Mouse (Mus musculus): ENCODE measurements at regions not wholly inside any gene's neighbourhood (a gene's known extent, or its start where the extent isn't known, plus 50 kb on each side); places are given as distances from the start of the nearest gene placed in this dataset.

DNA sequence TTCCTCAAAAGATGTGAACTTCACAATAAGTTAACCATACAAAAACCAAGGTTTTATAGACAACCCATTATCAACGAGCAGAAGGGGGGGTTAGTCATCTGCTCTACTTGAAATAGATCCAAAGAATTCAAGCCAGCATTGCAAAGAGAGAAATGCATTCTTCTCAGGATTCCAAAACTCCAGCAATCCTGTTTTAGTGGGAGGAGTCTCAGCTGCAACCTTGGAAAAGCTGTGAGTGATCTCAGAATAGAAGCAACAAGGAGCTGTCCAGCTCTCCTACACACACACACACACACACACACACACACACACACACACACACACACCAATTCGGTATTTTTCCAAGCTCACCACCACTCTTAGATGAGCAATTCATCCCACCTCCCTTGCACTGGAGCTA lies 149.0 kb upstream of the BC052040 start:
- DNase-seq (ENCODE audit: low read depth, low spot score), result no peak

DNA sequence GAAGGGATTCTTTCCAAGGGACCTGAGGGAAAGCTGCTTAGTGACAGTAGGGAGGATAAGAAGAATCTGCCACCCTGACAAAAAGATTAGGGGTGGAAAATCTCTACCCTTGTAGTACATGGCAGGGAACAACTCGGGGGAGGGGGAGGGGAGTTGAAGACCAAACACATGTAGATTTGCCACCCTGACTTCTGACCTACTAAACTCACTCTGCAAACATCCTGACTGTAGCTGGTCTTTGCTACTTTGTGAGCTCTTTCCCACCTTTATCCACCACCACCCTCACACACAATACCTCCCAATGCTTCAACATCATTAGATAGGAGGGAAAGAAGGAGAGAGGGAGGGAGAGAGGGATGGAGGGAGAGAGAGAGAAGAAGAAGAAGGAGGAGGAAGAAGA lies 140.4 kb upstream of the BC052040 start:
- no peak for DNase-seq (ENCODE audit: low read depth, low spot score)

DNA sequence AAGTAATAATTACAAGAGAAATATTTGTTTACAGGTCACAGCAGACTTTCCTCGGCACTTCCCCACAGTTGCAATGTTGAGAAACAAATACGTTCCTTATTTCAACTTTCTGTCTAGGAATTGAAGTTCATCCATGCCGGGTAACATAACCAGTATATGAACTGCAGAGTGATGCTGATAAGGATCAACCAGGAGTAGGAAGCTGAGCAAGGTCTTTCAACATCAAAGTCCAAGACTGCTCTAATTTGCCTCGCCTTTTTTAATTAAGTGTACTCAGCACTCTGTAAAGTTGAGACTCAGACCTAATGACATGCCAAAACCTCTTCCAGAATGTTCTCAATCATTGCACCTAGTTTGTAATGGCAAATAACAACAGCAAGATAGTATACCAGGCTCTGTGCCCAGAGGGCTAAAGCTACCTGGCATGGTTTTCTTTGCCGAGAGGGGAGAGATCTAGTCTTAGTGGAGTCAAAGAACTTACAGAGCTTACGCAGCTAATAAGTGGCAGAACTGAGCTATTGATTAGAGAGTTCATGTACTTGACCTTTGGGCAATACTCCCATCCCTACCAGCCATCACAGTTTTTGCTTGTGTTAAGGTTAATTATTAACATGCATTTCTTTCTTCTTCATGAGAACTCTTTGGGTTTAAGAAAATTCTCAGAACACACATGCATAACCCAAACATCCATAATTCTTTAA lies 131.6 kb upstream of the BC052040 start:
- no peak for DNase-seq (ENCODE audit: low read depth, low spot score)

DNA sequence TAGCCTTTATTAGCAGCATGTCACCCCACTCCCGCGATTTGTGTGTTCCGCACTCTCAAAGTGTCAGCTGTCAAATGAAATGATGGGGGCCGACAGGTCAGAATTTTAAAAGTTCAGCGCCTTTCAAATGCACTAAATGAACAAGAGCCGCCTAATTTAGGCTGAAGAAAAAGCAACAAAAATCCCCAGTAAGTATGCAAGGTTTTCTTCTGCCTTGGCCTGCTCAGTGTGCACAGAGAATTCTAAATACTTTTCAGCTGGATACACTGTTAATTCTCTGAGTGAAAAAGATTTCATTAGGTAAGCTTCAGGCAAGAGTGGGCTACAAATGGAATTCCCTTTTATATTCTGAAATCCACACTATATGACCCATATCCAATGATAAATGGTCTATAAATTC lies 125.9 kb upstream of the BC052040 start:
- no peak for DNase-seq (ENCODE audit: low read depth, low spot score)

DNA sequence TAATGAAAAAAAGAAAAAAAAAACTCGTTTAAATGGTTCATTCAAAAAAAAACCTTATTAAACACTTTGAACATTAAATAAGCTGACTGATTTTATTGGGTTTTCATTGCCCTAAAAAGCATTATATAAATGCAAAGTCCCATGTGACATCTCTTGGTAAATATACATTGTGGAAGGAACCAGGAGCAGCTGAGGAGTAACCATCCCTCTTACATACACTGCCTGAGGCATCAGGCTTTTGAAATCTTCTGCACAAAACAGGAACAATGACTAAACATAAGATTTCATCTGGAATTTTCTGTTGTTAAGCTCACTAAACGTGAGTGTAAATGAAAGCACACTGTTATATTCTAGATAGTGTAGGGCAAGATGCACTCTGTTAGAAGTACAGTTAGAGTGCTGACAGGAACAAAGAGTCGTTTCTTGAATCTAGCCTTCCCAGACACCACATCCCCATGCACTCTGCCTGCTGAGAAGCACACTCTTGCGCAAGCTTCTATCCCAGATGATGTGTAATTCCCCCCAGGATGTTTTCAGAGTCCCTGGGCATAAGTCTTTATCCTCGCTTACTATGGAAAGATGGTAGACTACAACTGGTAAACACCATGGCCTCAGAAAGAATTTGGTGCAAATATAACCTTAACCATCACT lies 125.0 kb upstream of the BC052040 start:
- no peak for DNase-seq (ENCODE audit: low read depth, low spot score)

DNA sequence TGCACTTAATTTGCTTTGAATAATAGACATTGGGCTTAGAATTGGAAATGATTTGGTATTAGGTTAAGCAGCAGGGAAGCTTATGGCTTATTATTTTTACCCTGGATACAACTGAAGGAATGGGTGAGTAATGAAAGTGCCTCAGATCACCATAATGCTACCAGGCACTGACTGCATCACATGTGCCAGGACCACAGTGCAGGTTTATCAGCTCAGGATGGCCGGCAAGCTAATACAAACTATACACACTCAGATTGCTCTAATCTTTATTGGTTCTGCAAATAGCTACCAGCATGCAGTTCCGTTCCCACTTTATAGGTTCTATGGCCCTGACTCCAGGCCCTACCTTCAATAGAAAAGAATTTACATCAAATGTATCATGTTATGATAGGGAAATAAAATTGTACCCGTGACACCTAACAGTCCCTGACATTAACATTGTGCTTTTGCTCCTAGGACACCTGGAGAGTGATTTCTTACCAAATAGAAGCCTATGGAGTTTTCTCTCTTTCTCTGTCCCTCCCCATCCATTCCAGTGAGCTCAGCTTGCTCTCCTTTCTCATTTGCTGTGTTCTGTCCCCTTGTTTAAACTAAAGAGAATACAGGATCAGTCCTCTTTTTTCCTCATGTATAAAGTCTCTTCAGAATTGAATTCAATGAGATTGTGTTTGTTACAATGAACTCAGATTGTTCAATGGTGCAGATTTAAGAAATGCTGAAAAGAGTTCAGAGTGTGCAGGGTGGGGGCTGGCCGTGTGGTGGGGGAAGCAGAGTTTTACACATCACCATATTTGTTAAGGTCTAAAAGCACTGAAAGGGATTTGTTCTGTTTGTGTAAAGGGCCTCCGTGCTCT lies 121.3 kb upstream of the BC052040 start:
- DNase-seq (ENCODE audit: low read depth, low spot score), result no peak

DNA sequence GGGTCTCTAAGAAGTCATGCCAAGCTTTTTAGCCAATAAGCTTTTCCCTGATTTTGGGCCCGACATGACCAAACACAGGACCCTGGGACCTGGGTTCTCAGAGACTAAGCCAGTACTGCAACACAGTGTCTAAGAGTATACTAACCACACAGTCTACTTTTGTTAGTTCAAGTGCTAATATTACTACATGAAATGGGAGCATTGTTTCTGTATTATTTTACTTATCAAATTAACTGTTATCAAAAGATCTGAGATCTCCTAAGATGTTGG lies 120.7 kb upstream of the BC052040 start:
- DNase-seq (ENCODE audit: low read depth, low spot score), result no peak

DNA sequence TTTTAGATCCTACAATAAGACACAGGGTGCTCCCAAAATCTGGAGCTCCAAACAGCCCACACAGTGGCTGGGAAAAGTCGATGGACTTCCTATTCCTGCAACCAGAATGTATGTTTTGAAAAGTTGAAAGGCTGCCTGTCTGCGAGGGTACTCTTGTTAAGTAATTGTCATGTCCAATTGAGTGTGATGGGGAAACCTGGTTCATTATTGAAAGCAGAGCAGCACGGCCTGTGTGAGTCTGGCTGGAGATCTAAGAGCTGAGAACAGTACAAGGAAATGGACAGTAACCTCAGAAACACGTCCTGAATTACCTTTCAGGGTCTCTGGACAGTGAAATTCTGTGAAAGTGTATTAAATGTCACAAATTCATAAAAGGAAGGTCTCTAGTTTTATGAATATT lies 115.3 kb upstream of the BC052040 start:
- DNase-seq (ENCODE audit: low read depth, low spot score), result no peak

DNA sequence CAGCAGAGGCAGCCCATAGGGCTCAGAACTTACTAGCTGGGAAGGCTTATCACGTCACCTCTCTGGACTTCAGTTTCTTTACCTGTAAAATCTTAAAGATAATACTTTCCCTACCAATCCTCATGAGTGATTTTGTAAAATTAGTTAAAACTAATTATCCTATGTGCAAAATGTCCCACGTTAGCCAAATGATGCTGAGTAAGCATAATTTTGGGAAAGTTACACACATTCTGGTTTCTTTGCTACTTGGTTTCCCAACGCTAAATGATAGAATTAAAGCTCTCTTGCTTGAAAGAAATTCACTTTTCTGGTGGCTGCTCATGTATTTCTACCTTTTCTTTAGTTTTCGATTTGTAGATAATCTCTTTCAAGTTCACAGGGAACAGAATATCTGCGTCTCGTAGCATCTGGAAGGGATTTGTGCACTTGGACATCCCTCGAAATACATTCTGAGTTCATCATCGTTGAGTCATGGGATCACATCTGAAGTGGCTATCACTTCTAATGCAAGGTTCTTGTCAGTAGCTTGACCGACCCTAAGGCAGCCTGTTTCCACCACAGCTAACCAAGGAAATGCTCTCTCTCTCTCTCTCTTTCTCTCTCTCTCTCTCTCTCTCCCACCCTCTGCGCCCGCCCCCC lies 114.3 kb upstream of the BC052040 start:
- no peak for DNase-seq (ENCODE audit: low read depth, low spot score)

DNA sequence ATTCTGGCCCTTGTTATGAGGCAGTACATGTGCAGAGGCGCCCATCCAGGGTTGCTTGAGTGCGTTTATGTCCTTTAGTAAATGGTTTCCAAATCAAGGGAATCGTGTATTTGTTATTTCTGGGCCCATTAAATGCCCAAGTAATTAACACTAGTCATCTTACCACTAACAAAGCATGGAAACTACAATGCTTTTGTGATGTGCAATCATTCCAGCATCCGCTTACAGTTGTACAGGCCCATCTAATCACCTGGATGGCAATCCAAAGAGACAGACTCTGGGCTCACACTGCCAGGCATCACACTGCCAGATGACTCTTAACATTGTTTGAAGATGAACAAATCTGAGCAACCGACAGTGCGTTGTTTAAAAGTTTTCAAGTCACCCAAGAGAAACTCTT lies 113.6 kb upstream of the BC052040 start:
- no peak for DNase-seq (ENCODE audit: low read depth, low spot score)

DNA sequence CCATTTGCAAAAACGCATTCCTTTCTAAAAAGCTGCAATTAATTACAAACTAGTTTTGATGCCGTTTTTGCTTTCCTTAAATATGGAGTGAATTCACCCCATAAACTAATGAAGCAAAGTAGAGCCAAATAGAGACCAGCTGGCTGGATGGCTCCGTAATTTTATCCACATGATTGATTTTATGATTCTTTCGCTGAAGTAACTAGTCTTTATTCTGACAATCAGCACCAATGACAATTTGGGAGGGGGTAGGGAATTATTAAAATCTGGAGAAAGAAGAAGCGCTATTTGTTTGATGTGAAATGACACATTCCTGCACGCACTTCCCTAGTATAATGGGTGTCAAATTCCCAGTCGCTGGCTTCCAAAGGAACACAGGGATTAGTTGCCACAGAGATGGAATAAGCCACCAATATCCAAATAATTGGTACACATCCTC lies 113.0 kb upstream of the BC052040 start:
- DNase-seq (ENCODE audit: low read depth, low spot score), result no peak

DNA sequence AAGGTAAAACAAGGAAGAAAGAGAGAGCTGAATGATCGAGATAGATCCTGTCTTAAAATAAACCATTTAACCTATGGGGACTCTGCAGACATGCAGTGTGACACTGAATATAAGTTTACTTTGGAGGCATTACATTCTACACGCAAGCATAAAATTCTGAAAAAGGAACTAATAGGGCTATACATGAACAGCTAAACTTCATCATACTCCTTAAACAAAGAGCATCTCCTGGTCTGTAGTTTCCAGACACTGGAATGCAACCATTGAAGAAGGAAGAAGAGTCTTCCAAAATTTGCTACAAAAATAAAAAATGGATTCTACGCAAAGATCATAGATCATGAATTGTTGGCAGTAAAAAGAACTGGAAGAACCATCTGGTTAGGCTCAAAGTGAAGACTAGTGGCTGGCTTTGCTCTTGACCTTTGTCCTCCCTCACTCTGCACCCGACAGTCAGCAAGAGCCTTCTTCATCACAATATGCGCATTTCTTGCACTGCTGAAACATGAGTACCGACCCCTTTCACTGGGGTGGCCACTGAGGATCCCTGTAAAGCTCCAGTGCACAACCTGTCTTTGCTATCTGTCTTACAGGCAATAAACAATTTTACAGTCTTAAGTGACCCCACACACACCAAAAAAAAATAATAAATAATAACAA lies 112.2 kb upstream of the BC052040 start:
- no peak for DNase-seq (ENCODE audit: low read depth, low spot score)

DNA sequence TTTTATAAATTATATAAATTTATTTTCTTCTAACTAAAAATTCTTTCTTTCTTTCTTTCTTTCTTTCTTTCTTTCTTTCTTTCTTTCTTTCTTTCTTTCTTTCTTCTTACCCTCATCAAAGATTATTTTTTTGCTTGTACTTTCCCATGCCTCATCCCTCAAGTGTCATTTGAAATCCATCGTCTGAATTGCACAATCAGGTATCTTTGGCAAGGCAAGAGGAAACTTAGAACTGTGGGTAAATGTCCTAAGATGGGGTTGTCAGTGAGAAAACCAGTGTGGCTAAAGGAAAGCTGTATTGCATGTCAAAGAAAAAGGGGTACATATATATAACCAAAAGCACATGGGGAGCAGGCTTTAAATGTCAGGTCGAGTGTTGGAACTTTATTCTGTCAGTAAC lies 109.1 kb upstream of the BC052040 start:
- DNase-seq (ENCODE audit: low read depth, low spot score), result no peak

DNA sequence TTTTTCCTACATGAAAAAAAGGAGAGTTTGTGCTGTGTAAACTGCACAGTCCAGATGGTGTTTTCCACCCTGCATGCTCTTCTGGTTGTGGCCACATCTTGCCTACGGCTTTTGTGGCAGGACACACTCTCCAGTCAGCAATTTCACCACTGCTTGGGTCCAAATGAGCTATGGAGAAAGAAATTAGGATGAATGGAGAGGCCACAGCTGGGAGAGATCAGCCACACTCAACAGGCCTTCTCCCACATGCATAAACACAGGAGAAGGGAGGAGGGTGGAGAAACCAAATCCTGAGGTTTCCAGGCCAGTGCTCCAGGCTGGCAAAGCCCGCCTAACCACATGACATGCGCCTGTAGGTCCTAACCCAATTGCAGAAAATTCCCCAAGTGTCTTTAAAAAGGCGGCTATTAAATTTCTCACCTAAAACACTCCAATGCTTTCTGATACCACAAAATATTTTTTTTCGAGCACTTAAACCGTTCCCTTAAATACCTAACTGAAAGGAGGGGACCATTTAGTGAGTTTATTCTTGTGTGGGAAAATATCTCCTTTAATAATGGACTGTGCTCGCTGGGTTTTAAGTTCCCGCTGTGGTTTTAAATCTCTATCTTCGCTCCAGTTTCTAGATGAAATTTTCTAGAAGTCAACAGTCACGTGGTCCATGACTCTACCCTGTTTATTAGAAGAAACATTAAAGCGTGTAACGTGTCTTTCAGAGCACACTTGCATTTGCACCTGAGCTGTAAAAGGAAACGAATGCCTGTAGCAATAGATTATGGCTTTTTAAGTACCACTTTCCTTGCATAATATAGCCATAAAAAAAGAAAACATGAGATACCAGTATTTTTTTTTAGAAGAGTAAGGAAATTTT lies 97.9 kb upstream of the BC052040 start:
- peak; percentile 23 for DNase-seq (ENCODE audit: low read depth, low spot score)

DNA sequence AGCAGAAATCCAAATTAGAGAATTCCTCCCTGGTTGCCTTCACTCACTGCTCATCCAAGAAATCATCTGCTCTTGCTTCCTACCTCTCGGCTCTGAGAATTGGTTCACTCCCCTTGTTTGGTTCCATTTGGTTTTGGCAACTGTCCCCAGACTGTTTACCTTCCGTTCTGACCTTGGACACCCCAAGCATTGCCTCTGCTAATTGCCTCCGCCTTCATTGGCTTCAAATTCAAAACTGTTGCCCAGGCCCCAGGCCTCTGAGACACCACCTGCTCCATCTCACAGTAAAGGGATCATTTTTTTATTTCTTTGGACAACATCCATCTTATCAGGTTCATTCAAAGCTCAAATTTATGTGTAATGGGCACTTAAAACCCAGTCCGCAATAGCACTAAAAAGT lies 93.1 kb upstream of the BC052040 start:
- DNase-seq (ENCODE audit: low read depth, low spot score), result no peak

DNA sequence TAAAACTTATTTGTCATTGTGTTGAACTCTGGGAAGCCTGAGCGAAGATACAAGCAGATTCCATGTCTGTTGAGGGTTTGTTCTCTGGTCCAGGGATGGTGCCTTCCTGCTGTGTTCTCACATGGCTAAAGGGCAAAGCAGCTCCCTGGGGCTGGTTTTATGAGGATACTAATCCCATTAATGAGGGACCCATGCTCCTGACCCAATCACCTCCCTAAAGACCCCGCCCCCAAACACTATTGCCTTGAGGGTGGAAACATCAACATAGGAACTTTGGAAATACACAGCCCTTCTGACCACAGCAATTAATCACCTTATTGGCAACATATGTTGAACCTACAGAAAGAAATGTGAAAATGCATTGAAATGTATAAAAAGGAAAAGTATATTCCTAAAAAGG lies 88.5 kb upstream of the BC052040 start:
- no peak for DNase-seq (ENCODE audit: low read depth, low spot score)

DNA sequence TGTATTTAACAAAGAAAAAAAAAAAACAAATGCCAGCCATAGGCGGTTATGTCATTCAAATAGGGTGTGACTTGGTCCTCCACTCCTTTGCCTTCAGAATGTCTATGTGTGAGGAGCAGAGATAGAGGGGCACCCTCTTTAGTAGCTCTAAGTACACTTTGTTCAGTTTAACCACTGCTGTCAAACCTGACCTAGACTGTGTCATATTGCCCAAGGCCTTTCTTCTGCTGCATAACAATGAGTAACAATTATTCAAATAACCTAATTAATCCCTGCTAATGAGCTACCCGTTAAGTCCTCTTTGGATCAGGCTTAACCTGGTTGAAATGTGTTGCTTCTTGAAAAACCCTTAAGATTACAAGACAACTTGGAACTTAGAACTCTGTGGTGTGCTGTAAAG lies 81.6 kb upstream of the BC052040 start:
- DNase-seq (ENCODE audit: low read depth, low spot score), result no peak

DNA sequence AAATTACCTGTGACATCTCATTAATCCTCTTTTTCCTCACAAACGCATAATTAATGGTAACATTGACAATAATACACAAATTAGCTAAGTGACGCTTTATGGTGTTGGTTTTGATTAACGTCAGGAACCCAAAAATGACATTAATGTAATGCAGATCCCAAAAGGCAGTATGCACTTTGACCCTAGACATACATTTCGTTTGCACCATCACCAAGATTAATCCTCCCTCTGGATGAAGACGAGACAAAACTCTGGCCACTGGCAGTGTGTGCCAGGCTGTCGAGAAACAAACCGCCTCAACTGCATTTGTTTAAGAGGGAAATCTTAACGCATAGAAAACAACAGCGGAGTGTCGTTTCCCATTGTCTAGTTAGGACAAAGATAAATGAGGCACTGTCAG lies 72.0 kb upstream of the BC052040 start:
- no peak for DNase-seq (ENCODE audit: low read depth, low spot score)

DNA sequence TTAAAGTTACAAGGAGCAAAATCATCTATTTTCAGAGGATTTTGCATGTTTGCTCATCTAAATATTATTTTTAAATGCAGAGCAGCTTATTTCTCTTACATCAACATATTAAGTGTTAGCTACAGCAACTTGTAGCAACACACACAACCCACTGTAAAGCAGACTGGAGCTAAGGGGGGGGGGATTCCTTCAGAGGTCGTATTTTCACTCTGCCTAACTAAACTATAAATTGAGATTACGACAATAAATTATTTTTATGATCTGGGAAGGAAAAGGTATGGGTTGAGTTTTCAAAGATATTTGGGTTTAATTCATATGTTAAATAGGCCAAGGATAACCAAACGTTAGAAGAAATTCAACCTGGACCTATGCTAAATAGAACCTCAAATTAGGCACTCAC lies 70.4 kb upstream of the BC052040 start:
- DNase-seq (ENCODE audit: low read depth, low spot score), result no peak

DNA sequence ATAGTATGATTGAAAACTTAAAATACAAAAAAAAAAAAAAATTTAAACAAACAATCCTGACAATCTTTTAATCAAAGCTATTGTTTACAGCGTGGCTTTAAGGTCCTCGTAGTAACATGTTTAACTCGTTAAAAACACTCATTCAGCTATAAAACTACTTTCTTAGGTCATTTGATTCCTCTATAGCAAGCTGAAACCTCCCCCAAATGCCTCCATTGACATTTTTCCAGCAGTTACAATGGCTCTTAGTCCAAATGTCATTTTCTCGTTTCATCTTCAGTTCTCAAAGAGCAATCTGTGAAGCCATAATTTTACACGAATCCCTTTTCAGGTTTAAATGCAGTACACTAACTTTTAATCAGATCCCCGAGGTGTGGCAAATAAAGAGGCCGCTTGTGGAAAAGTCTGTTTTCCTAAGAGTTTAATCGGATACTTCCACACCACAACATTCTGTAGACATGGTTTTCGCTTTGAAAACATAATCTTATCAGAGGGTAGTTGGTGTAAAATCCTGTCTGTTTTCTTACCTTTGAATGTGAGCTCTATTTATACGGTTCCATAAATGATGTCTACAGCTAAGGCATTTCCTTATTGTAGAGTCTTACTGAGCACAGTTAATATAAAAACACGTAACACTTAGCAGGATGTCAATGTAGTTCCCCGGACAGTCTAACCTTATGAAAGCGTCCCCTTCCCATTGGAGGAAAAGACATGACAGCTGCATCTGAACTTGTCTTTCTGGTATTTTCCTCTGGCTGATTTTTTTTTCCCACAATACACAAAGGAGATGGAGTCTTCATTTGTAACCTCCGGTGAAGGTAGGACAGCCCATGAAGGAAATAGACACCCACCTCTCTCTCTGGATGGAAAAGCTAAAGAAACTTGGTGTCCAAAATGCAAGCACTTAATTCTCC lies 69.6 kb upstream of the BC052040 start:
- DNase-seq (ENCODE audit: low read depth, low spot score), result no peak
